Mouse (Mus musculus): ENCODE measurements around the gene AC109138.7.

DNA sequence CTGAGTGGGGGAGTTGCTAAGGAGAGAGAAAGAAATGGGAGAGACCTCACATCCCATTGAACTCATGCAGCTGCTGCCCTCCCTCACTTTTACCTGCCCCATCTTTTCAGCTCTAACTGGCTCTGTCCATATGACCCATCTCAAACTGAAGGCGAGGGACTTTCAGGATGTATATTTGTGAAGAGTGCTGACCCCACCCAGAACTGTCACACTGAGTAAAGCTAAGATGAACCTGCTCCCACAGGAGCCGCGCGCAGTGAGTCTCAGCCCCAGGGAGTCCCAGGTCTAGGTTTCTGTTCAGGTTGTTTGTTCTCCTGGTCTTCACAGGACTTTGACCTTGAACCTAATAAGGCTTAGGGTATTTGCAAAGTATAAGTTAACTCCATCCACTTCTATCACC lies 14.7 kb downstream of the AC109138.7 start:
- no peak for TF ChIP-seq CTCF (conservative IDR thresholded peaks at IDR 0.05; ENCODE audit: low read length)
- TF ChIP-seq NANOG (IDR thresholded peaks at IDR 0.05; ENCODE audit: borderline replicate concordance, low read length): no peak
- TF ChIP-seq POU5F1 (IDR thresholded peaks at IDR 0.05; ENCODE audit: borderline replicate concordance, low read length): no peak

Data from E14TG2a.4 (cell line).